Mouse (Mus musculus): ENCODE results near the gene Hcrt. TPM values are rescaled to one million over a fixed set of nuclear protein-coding genes. Genes with fewer than 3 reads are reported as not detected.

The Hcrt gene
- total and polyA plus RNA-seq, 2 experiments from 2014 or later = not detected

DNA sequence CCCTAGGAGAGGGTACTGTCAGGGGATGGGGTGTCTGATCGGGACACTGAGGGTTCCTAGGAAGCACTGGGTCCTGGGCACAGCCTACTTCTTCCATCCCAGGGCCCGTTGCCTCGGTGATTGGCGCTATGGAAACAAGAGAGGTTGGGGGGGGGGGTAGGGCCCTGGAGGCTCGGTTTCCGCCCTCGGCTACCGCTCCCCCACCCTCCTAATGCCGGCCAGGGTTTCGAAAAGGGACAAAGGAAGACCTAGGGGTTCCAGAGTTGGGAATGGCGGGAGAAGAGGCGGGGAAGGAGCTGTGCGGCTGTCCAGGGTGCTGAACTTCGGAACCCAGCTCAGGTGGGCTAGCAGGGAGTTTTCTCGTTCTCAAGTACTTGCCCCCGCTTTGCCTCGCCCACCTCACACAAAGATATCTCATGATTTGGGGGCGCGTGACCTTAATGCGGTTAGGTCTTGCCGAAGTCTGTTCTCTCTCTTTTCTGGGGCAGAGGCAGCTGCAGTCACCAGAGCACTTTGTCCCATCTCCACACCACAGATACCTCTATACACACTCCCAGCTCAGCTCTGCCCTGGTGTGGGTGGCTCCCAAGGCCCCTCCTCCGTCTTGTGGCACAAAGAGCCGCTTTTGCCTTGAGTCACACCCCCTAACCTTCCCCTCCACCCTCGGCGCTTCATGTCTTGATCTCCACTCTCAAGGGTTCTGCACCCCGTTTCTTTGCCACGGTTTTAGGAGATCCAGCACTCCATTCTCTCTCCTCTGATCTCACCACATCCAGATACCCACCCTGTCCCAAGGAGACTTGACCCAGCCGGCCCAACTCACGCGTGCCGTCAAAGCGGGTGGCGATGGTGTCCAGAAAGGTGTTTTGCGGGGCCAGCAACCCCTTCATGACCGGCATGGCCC, 3.8 kb downstream of the Hcrt start:
- ATAC-seq (ENCODE audit: insufficient read depth, low read depth) (no peak), DNase-seq (ENCODE audit: low spot score) (no peak)
- Histone ChIP-seq H3K4me1 (ENCODE audit: control insufficient read depth, insufficient read depth) (0 out of 2 replicates have a peak, but pooled peaks cover 5% of the 10 kb centered on the region), H3K27ac (ENCODE audit: low read depth) (no peak overlapping the region), H3K4me2 (ENCODE audit: low read depth, low read length) (peak overlapping the region; percentile 10; the same call in 1 of the 2 replicates), H3K36me3 (replicated peaks; ENCODE audit: control insufficient read depth, insufficient read depth, low read length) (no peaks in the 10 kb centered on the region), H3K27me3 (ENCODE audit: control insufficient read depth, insufficient read depth, low read length) (peaks cover 45% of the 10 kb centered on the region), H3K4me3 (ENCODE audit: low read depth, low read length) (0 out of 2 replicates have a peak overlapping the region, but pooled peaks have one; percentile 0), H3K9ac (replicated peaks; ENCODE audit: low read depth, low read length) (no peak overlapping the region), H3K9me3 (replicated peaks; ENCODE audit: control insufficient read depth, low read length) (no peaks in the 10 kb centered on the region)
- 3% methylated on average over 35 of the region's 35 CpGs for WGBS
- no peak for TF ChIP-seq CTCF (IDR thresholded peaks at IDR 0.05; ENCODE audit: low read depth)
- no peak for TF ChIP-seq EP300 (IDR thresholded peaks at IDR 0.05; ENCODE audit: low read depth)

DNA sequence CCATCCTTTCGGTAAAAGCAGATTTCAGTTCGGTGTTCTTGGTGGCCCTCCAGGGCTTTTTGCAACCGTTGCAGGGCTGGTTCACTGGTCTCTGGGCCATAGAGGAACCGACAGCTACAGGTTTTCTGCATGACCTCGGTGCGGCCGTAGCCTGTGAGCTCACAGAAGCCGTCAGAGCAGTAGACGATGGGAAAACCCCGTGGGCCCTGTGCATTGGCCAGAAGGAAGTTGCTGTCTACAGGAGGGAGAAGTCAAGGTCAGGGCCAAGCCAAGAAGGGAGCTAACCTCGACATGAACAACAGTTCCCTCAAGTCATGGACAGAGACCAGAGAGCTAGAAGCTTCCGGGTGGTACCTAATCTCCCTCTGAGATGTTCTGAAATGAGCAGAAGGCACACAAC, 5.2 kb downstream of the Hcrt start:
- Histone ChIP-seq H3K4me3 (ENCODE audit: low read depth, low read length) (no peak overlapping the region), H3K36me3 (replicated peaks; ENCODE audit: control insufficient read depth, insufficient read depth, low read length) (no peaks in the 10 kb centered on the region), H3K27ac (ENCODE audit: low read depth) (no peak overlapping the region), H3K9me3 (replicated peaks; ENCODE audit: control insufficient read depth, low read length) (no peaks in the 10 kb centered on the region), H3K9ac (replicated peaks; ENCODE audit: low read depth, low read length) (no peak overlapping the region), H3K4me1 (ENCODE audit: control insufficient read depth, insufficient read depth) (0 out of 2 replicates have a peak, but pooled peaks cover 5% of the 10 kb centered on the region), H3K4me2 (ENCODE audit: low read depth, low read length) (no peak overlapping the region), H3K27me3 (ENCODE audit: control insufficient read depth, insufficient read depth, low read length) (peaks cover 42% of the 10 kb centered on the region)
- WGBS = 76% methylated on average over 12 of the region's 12 CpGs
- no peak for TF ChIP-seq EP300 (IDR thresholded peaks at IDR 0.05; ENCODE audit: low read depth)
- TF ChIP-seq CTCF (IDR thresholded peaks at IDR 0.05; ENCODE audit: low read depth) = no peak
- ATAC-seq (ENCODE audit: insufficient read depth, low read depth) (no peak), DNase-seq (ENCODE audit: low spot score) (no peak)

- Histone ChIP-seq H3K27ac (ENCODE audit: low read depth) (no peak overlapping the region), H3K4me3 (ENCODE audit: low read depth, low read length) (no peak overlapping the region), H3K27me3 (ENCODE audit: control insufficient read depth, insufficient read depth, low read length) (peaks cover 35% of the 10 kb centered on the region), H3K4me2 (ENCODE audit: low read depth, low read length) (no peak overlapping the region), H3K9ac (replicated peaks; ENCODE audit: low read depth, low read length) (no peak overlapping the region), H3K4me1 (ENCODE audit: control insufficient read depth, insufficient read depth) (0 out of 2 replicates have a peak, but pooled peaks cover 5% of the 10 kb centered on the region), H3K9me3 (replicated peaks; ENCODE audit: control insufficient read depth, low read length) (no peaks in the 10 kb centered on the region), H3K36me3 (replicated peaks; ENCODE audit: control insufficient read depth, insufficient read depth, low read length) (no peaks in the 10 kb centered on the region)
- no peak for ATAC-seq (ENCODE audit: insufficient read depth, low read depth)
- TF ChIP-seq CTCF (IDR thresholded peaks at IDR 0.05; ENCODE audit: low read depth) = no peak
- no peak for TF ChIP-seq EP300 (IDR thresholded peaks at IDR 0.05; ENCODE audit: low read depth)
- 63% methylated on average over 6 of the region's 6 CpGs for WGBS
- no peak for DNase-seq (ENCODE audit: low spot score)
Observed at GRCm38 (mm10) chr11:100756476-100756875, 6.3 kb downstream of the Hcrt start.

DNA sequence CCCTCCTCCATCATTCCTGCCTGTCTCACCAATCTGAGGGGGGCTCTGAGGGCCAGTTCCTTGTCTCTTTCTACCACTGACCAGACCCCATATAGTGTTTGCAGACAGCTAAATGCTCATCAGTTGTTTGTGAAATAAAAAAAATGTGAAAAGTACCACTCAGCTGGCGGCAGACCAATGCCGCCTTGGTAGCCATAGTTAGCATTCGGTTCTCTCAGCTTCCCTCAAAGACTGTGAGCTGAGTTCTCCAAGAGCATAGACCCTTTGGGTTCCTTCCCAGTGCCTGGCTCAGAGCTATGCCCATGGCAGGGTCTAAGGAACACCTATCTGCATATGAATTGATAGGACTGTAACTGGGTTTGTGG, 8.1 kb downstream of the Hcrt start:
- Histone ChIP-seq H3K9me3 (replicated peaks; ENCODE audit: control insufficient read depth, low read length) (no peaks in the 10 kb centered on the region), H3K36me3 (replicated peaks; ENCODE audit: control insufficient read depth, insufficient read depth, low read length) (no peaks in the 10 kb centered on the region), H3K4me3 (ENCODE audit: low read depth, low read length) (no peak overlapping the region), H3K4me1 (ENCODE audit: control insufficient read depth, insufficient read depth) (0 out of 2 replicates have a peak, but pooled peaks cover 3% of the 10 kb centered on the region), H3K27ac (ENCODE audit: low read depth) (no peak overlapping the region), H3K4me2 (ENCODE audit: low read depth, low read length) (no peak overlapping the region), H3K27me3 (ENCODE audit: control insufficient read depth, insufficient read depth, low read length) (peaks cover 28% of the 10 kb centered on the region), H3K9ac (replicated peaks; ENCODE audit: low read depth, low read length) (no peak overlapping the region)
- 82% methylated on average over 3 of the region's 3 CpGs for WGBS
- ATAC-seq (ENCODE audit: insufficient read depth, low read depth) (no peak), DNase-seq (ENCODE audit: low spot score) (no peak)
- TF ChIP-seq CTCF (IDR thresholded peaks at IDR 0.05; ENCODE audit: low read depth) (no peak), EP300 (IDR thresholded peaks at IDR 0.05; ENCODE audit: low read depth) (no peak)

GRCm38 (mm10) chr11:100754021-100754692, 8.6 kb downstream of the Hcrt start:
- DNase-seq (ENCODE audit: low spot score) = no peak
- no peak overlapping the region for H3K4me2 ChIP-seq (ENCODE audit: low read depth, low read length)
- no peak overlapping the region for H3K27ac ChIP-seq (ENCODE audit: low read depth)
- TF ChIP-seq CTCF (IDR thresholded peaks at IDR 0.05; ENCODE audit: low read depth) (no peak), EP300 (IDR thresholded peaks at IDR 0.05; ENCODE audit: low read depth) (no peak)
- no peaks in the 10 kb centered on the region for H3K9me3 ChIP-seq (replicated peaks; ENCODE audit: control insufficient read depth, low read length)
- no peak overlapping the region for H3K9ac ChIP-seq (replicated peaks; ENCODE audit: low read depth, low read length)
- ATAC-seq (ENCODE audit: insufficient read depth, low read depth) = no peak
- H3K4me3 ChIP-seq (ENCODE audit: low read depth, low read length) = no peak overlapping the region
- H3K36me3 ChIP-seq (replicated peaks; ENCODE audit: control insufficient read depth, insufficient read depth, low read length) = no peaks in the 10 kb centered on the region
- no peaks in the 10 kb centered on the region for H3K4me1 ChIP-seq (ENCODE audit: control insufficient read depth, insufficient read depth)
- peaks cover 28% of the 10 kb centered on the region for H3K27me3 ChIP-seq (ENCODE audit: control insufficient read depth, insufficient read depth, low read length)
- WGBS = 75% methylated on average over 11 of the region's 12 CpGs
